Mouse (Mus musculus) erythroblast, embryonic 14.5 days (primary cell): ENCODE measurements around the gene Wfdc8.

Experiments used
- GATA1 ChIP-seq: IDR thresholded peaks from 2 replicates; pipeline ENCODE4 v1.6.1; 2012; ENCODE audit warnings: low read length, inconsistent platforms, mixed read lengths
- TAL1 ChIP-seq: IDR thresholded peaks from 3 replicates; pipeline ENCODE4 v1.6.1; 2012; ENCODE audit warnings: low read length, inconsistent platforms, mixed read lengths

DNA sequence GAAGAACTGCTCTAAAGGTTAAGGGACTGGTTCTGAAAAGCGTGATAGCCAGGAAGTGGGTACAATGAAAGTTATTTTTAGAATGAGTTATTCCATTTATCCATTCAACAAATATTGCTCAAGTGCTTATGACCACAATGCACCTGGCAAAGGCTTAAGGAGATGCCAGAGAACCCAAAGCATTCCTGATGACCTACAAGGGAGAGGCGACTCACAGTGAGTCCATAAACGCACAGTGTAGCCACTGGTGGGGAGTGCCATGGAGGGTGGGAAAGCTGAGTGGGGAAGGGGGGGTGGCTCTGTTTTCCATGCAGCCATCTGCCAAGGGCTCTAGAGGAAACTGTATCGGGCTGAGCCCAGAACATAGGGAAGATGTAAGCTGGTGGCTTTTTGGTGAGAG is 64.1 kb downstream of the Wfdc8 start:
- no peak for TF ChIP-seq GATA1
- TF ChIP-seq TAL1, result no peak
